Mouse (Mus musculus) lung, embryonic 15.5 days (tissue): ENCODE results near the gene Myzap. TPM values are rescaled to one million over a fixed set of nuclear protein-coding genes. Genes with fewer than 3 reads are reported as not detected.
A peak's percentile ranks its signal among the peaks of the same experiment; 100 is the strongest.

Experiments used
- ATAC-seq: fragments of 200-750 bp; cut with Nextera tagmentation; 2 replicates; pipeline ENCODE4 v1.8.0; 2017; ENCODE audit warnings: moderate number of reproducible peaks, borderline replicate concordance; ENCODE audit not compliant: low FRiP score, low TSS enrichment; ENCODE audit errors: extremely low read depth
- H3K27ac ChIP-seq: fragments of 300-500 bp; sonication (generic); 2 replicates; pipeline ENCODE4 v1.5.1; 2015; ENCODE audit warnings: moderate library complexity, mild to moderate bottlenecking, inconsistent platforms
- H3K27me3 ChIP-seq: fragments of 300-500 bp; sonication (generic); 2 replicates; pipeline ENCODE4 v1.6.1; 2015; ENCODE audit warnings: inconsistent platforms
- H3K36me3 ChIP-seq: fragments of 300-500 bp; sonication (generic); 2 replicates; pipeline ENCODE4 v1.6.1; 2015; ENCODE audit warnings: inconsistent platforms
- H3K4me1 ChIP-seq: fragments of 300-500 bp; sonication (generic); 2 replicates; pipeline ENCODE4 v1.6.1; 2015; ENCODE audit warnings: inconsistent platforms
- H3K4me2 ChIP-seq: fragments of 300-500 bp; sonication (generic); 2 replicates; pipeline ENCODE4 v1.6.1; 2015; ENCODE audit warnings: inconsistent platforms, mild to moderate bottlenecking, moderate library complexity
- H3K4me3 ChIP-seq: fragments of 300-500 bp; sonication (generic); 2 replicates; pipeline ENCODE4 v1.5.1; 2015; ENCODE audit warnings: mild to moderate bottlenecking, inconsistent platforms
- H3K9ac ChIP-seq: fragments of 300-500 bp; sonication (generic); 2 replicates; pipeline ENCODE4 v1.6.1; 2015; ENCODE audit warnings: inconsistent platforms
- H3K9me3 ChIP-seq: fragments of 300-500 bp; sonication (generic); 2 replicates; pipeline ENCODE4 v1.6.1; 2016; ENCODE audit warnings: inconsistent platforms
- WGBS: fragments of 180-500 bp; shearing (Covaris S2); methylation state at CpG from one replicate; pipeline ENCODE4 v1.1.7; 2015; 5-methylcytosine and 5-hydroxymethylcytosine counted together
- polyA plus RNA-seq: library from polyadenylated mRNA; unstranded; fragments of >200 nt; fragmentation: Nextera tagmentation; extraction: Ambion mirVana; gene quantifications from 2 replicates; pipeline ENCODE4 v1.2.1, GENCODE M21; 2015

Gene Myzap
- 50.8 and 56.7 TPM in 2 replicates for polyA plus RNA-seq

- H3K27ac ChIP-seq = peak within 1 kb of the TSS; percentile 49
- peaks cover 19% of the 10 kb centered on the region for H3K4me1 ChIP-seq
- peak within 1 kb of the TSS; percentile 82 for H3K4me2 ChIP-seq
- ATAC-seq = peak; percentile 94
- WGBS = 1% methylated on average over 29 of the region's 29 CpGs
- no peaks in the 10 kb centered on the region for H3K9me3 ChIP-seq
- H3K4me3 ChIP-seq = peak within 1 kb of the TSS; percentile 58
- no peaks in the 10 kb centered on the region for H3K36me3 ChIP-seq
- H3K27me3 ChIP-seq = no peaks in the 10 kb centered on the region
- H3K9ac ChIP-seq = peak within 1 kb of the TSS; percentile 63
Measured at GRCm38 (mm10) chr9:71591938-71592548, at the start of gene Myzap. Gene Myzap, minus strand, starts transcription at chr9:71592360.

GRCm38 (mm10) chr9:71640361-71640927, 48.3 kb upstream of the Myzap start:
- H3K27ac ChIP-seq = no peak overlapping the region
- no peaks in the 10 kb centered on the region for H3K9me3 ChIP-seq
- peaks cover 19% of the 10 kb centered on the region; the same call in 1 of the 2 replicates for H3K36me3 ChIP-seq
- H3K4me3 ChIP-seq = no peak overlapping the region
- 83% methylated on average over 4 of the region's 4 CpGs for WGBS
- no peak for ATAC-seq
- no peak overlapping the region for H3K4me2 ChIP-seq
- no peak overlapping the region for H3K9ac ChIP-seq
- H3K27me3 ChIP-seq = no peaks in the 10 kb centered on the region
- H3K4me1 ChIP-seq = no peaks in the 10 kb centered on the region

GRCm38 (mm10) chr9:71638198-71638597, 46.0 kb upstream of the Myzap start:
- no peak for ATAC-seq
- no peak overlapping the region for H3K27ac ChIP-seq
- H3K36me3 ChIP-seq = peaks cover 12% of the 10 kb centered on the region; the same call in 1 of the 2 replicates
- no peak overlapping the region for H3K4me3 ChIP-seq
- H3K9ac ChIP-seq = no peak overlapping the region
- H3K4me1 ChIP-seq = no peaks in the 10 kb centered on the region
- H3K9me3 ChIP-seq = no peaks in the 10 kb centered on the region
- H3K27me3 ChIP-seq = no peaks in the 10 kb centered on the region
- no peak overlapping the region for H3K4me2 ChIP-seq
- WGBS = 64% methylated on average over 11 of the region's 11 CpGs

- no peak for ATAC-seq
- H3K4me2 ChIP-seq = no peak overlapping the region
- H3K4me3 ChIP-seq = no peak overlapping the region
- H3K27ac ChIP-seq = no peak overlapping the region
- 93% methylated on average over 1 of the region's 1 CpGs for WGBS
- no peak overlapping the region for H3K9ac ChIP-seq
- H3K27me3 ChIP-seq = no peaks in the 10 kb centered on the region
- H3K9me3 ChIP-seq = no peaks in the 10 kb centered on the region
- peaks cover 6% of the 10 kb centered on the region; the same call in 1 of the 2 replicates for H3K36me3 ChIP-seq
- no peaks in the 10 kb centered on the region for H3K4me1 ChIP-seq
Measured at GRCm38 (mm10) chr9:71636854-71637253, 44.7 kb upstream of the Myzap start.

- H3K9me3 ChIP-seq = no peaks in the 10 kb centered on the region
- H3K27ac ChIP-seq = no peak overlapping the region
- ATAC-seq = no peak
- H3K4me2 ChIP-seq = no peak overlapping the region
- no peak overlapping the region for H3K9ac ChIP-seq
- H3K4me1 ChIP-seq = no peaks in the 10 kb centered on the region
- H3K36me3 ChIP-seq = peaks cover 6% of the 10 kb centered on the region; the same call in 1 of the 2 replicates
- 58% methylated on average over 1 of the region's 1 CpGs for WGBS
- H3K27me3 ChIP-seq = no peaks in the 10 kb centered on the region
- no peak overlapping the region for H3K4me3 ChIP-seq
Measured at GRCm38 (mm10) chr9:71635627-71636026, 43.5 kb upstream of the Myzap start.

- ATAC-seq = no peak
- H3K27me3 ChIP-seq = no peaks in the 10 kb centered on the region
- H3K4me3 ChIP-seq = no peak overlapping the region
- H3K4me1 ChIP-seq = no peaks in the 10 kb centered on the region
- H3K9me3 ChIP-seq = no peaks in the 10 kb centered on the region
- H3K36me3 ChIP-seq = peaks cover 4% of the 10 kb centered on the region; the same call in 1 of the 2 replicates
- H3K4me2 ChIP-seq = no peak overlapping the region
- no peak overlapping the region for H3K27ac ChIP-seq
- H3K9ac ChIP-seq = no peak overlapping the region
- 87% methylated on average over 2 of the region's 2 CpGs for WGBS
Measured at GRCm38 (mm10) chr9:71634916-71635315, 42.8 kb upstream of the Myzap start.

- Histone ChIP-seq H3K9ac (no peak overlapping the region), H3K9me3 (no peaks in the 10 kb centered on the region), H3K36me3 (peaks cover 4% of the 10 kb centered on the region; the same call in 1 of the 2 replicates), H3K4me3 (no peak overlapping the region), H3K4me2 (no peak overlapping the region), H3K27me3 (no peaks in the 10 kb centered on the region), H3K27ac (no peak overlapping the region), H3K4me1 (peaks cover 9% of the 10 kb centered on the region)
- WGBS = 65% methylated on average over 6 of the region's 6 CpGs
- ATAC-seq = no peak
Measured at GRCm38 (mm10) chr9:71628921-71629320, 36.8 kb upstream of the Myzap start.

- Histone ChIP-seq H3K27ac (no peak overlapping the region), H3K4me3 (no peak overlapping the region), H3K36me3 (peaks cover 4% of the 10 kb centered on the region; the same call in 1 of the 2 replicates), H3K9ac (no peak overlapping the region), H3K4me1 (peaks cover 12% of the 10 kb centered on the region), H3K4me2 (no peak overlapping the region), H3K27me3 (no peaks in the 10 kb centered on the region), H3K9me3 (no peaks in the 10 kb centered on the region)
- no peak for ATAC-seq
- WGBS = 73% methylated on average over 6 of the region's 6 CpGs
Measured at GRCm38 (mm10) chr9:71628286-71628685, 36.1 kb upstream of the Myzap start.

GRCm38 (mm10) chr9:71625961-71626360, 33.8 kb upstream of the Myzap start:
- Histone ChIP-seq H3K36me3 (peaks cover 4% of the 10 kb centered on the region; the same call in 1 of the 2 replicates), H3K9me3 (no peaks in the 10 kb centered on the region), H3K27ac (peak overlapping the region; percentile 58), H3K4me3 (no peak overlapping the region), H3K4me1 (peaks cover 12% of the 10 kb centered on the region), H3K27me3 (no peaks in the 10 kb centered on the region), H3K4me2 (no peak overlapping the region), H3K9ac (no peak overlapping the region)
- WGBS = 81% methylated on average over 6 of the region's 6 CpGs
- no peak for ATAC-seq

GRCm38 (mm10) chr9:71624793-71625495, 32.8 kb upstream of the Myzap start:
- peak; percentile 60 for ATAC-seq
- Histone ChIP-seq H3K4me2 (no peak overlapping the region), H3K36me3 (no peaks in the 10 kb centered on the region), H3K9ac (no peak overlapping the region), H3K9me3 (no peaks in the 10 kb centered on the region), H3K27ac (peak overlapping the region; percentile 58), H3K4me3 (no peak overlapping the region), H3K27me3 (no peaks in the 10 kb centered on the region), H3K4me1 (peaks cover 12% of the 10 kb centered on the region)
- 27% methylated on average over 10 of the region's 10 CpGs for WGBS

GRCm38 (mm10) chr9:71623871-71624569, 31.9 kb upstream of the Myzap start:
- 31% methylated on average over 4 of the region's 4 CpGs for WGBS
- Histone ChIP-seq H3K4me1 (peaks cover 12% of the 10 kb centered on the region), H3K27ac (peak overlapping the region; percentile 58), H3K4me3 (no peak overlapping the region), H3K9me3 (no peaks in the 10 kb centered on the region), H3K4me2 (no peak overlapping the region), H3K9ac (no peak overlapping the region), H3K27me3 (no peaks in the 10 kb centered on the region), H3K36me3 (no peaks in the 10 kb centered on the region)
- ATAC-seq = peak; percentile 48; the same call in 1 of the 2 replicates
